Mouse (Mus musculus): ENCODE results near the gene Parl. TPM values are rescaled to one million over a fixed set of nuclear protein-coding genes. Genes with fewer than 3 reads are reported as not detected.

The Parl gene
- polyA plus RNA-seq, 1 experiment from 2014 or later: 66.0 TPM

Other genes starting within 250 kb of the Parl start
- gene Klhl24, start 204.8 kb downstream of the Parl start, polyA plus RNA-seq (2015; fragmentation: Nextera tagmentation; extraction: Ambion mirVana): 52.2 and 54.6 TPM in 2 replicates
- 24.0 and 26.3 TPM in 2 replicates for gene Yeats2, start 161.3 kb downstream of the Parl start, polyA plus RNA-seq (2015; fragmentation: Nextera tagmentation; extraction: Ambion mirVana)
- gene Map6d1, start 61.0 kb downstream of the Parl start, polyA plus RNA-seq (2015; fragmentation: Nextera tagmentation; extraction: Ambion mirVana): 5.6 and 6.8 TPM in 2 replicates
- gene Cyp2ab1, start 23.0 kb upstream of the Parl start, polyA plus RNA-seq (2015; fragmentation: Nextera tagmentation; extraction: Ambion mirVana): not detected in 2 replicates
- 165 and 182 TPM in 2 replicates for gene Abcc5, start 124.0 kb upstream of the Parl start, polyA plus RNA-seq (2015; fragmentation: Nextera tagmentation; extraction: Ambion mirVana)
- gene Eif2b5, start 196.4 kb upstream of the Parl start, polyA plus RNA-seq (2015; fragmentation: Nextera tagmentation; extraction: Ambion mirVana): 96.2 and 100 TPM in 2 replicates
- gene Dvl3, start 214.6 kb upstream of the Parl start, polyA plus RNA-seq (2015; fragmentation: Nextera tagmentation; extraction: Ambion mirVana): 42.0 and 43.8 TPM in 2 replicates
- 1,259 and 1,287 TPM in 2 replicates for gene Ap2m1, start 233.1 kb upstream of the Parl start, polyA plus RNA-seq (2015; fragmentation: Nextera tagmentation; extraction: Ambion mirVana)
- 85.8 and 86.2 TPM in 2 replicates for gene Abcf3, start 246.2 kb upstream of the Parl start, polyA plus RNA-seq (2015; fragmentation: Nextera tagmentation; extraction: Ambion mirVana)